Mouse (Mus musculus) cortical plate, adult 2 months (tissue): ENCODE data around the gene Nckap5l.

ENCODE experiments used
- CTCF ChIP-seq: fragments of 200-500 bp; IDR thresholded peaks from 2 replicates; pipeline ENCODE4 v1.5.1; 2011; ENCODE audit warnings: mild to moderate bottlenecking, control low read depth, low read length; ENCODE audit not compliant: insufficient read depth; ENCODE audit errors: extremely low read depth
- POLR2A ChIP-seq: fragments of 200-500 bp; IDR thresholded peaks from 2 replicates; pipeline ENCODE4 v1.6.1; 2011; ENCODE audit warnings: mild to moderate bottlenecking, low read length, control low read depth; ENCODE audit not compliant: insufficient read depth; ENCODE audit errors: extremely low read depth

- TF ChIP-seq CTCF (no peak), POLR2A (no peak)
Measured at GRCm38 (mm10) chr15:99442358-99442757, 15.2 kb downstream of the Nckap5l start.
